Mouse (Mus musculus) lung, adult 2 months (tissue): ENCODE results near the gene P4hb.

Source experiments
- CTCF ChIP-seq: fragments of 200-500 bp; IDR thresholded peaks from 2 replicates; pipeline ENCODE4 v1.5.1; 2011; ENCODE audit warnings: mild to moderate bottlenecking, low read length, control low read depth; ENCODE audit not compliant: insufficient read depth
- POLR2A ChIP-seq: fragments of 200-500 bp; IDR thresholded peaks from 2 replicates; pipeline ENCODE4 v1.6.1; 2011; ENCODE audit warnings: low read depth, mild to moderate bottlenecking, control low read depth, low read length, borderline replicate concordance; ENCODE audit errors: extremely low read depth

DNA sequence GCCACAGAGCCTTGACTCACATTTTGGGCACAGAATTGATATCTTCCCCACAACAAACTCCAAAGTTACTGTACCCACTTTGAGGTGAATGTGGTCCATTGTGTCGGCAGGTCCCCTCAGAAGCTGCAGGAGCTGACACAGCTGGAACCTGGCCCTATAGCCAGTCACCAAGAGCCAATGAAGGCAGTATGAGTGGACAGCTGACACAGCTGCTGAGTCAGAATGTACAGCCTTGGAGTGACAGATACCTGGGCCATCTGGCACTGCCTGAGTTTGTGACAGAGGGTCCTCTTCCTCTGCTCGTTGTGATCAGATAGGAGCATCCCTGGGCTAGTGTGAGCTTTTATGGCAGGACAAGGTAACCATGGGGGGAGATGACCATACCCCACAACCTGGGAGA, 17.8 kb downstream of the P4hb start:
- TF ChIP-seq POLR2A (no peak), CTCF (no peak)
